Mouse (Mus musculus): ENCODE results near the gene Nfasc. TPM values are rescaled to one million over a fixed set of nuclear protein-coding genes. Genes with fewer than 3 reads are reported as not detected.

Gene Nfasc
- total and polyA plus RNA-seq, 3 experiments = 0.04 TPM; not detected in 2

DNA sequence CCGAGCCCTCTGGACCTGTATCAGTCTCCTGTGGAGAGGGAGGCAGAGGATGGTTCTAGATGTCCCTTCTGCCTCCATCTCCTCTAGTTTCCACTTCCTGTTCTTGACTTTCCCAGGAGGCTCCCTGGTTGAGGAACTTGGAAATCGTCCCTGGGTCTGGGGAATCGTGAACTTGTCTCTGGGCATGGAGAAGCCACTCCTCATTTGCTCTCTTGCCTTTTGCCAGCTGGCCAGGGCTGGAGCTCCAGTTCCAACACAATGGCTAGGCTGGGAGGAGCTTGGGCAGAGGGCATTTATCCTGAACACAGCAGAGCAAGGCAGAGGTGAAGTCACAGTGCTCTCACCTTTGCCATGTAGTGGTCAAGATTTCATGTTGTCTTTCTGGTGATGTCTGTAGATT is 205.2 kb downstream of the Nfasc start:
- Histone ChIP-seq H3K36me3 (replicated peaks in 1 of 2; ENCODE audit: control insufficient read depth in 1 of 2, insufficient read depth in 1 of 2, low read length in 1 of 2) (no peaks in the 10 kb centered on the region), H3K9me3 (replicated peaks; ENCODE audit: low read length) (no peaks in the 10 kb centered on the region), H3K4me1 (ENCODE audit: control insufficient read depth in 1 of 2, insufficient read depth in 2 of 2) (peaks cover 31 to 57% of the 10 kb centered on the region in 2 experiments), H3K4me2 (ENCODE audit: insufficient read depth, low read depth, poor library complexity, severe bottlenecking) (no peak overlapping the region), H3K9ac (ENCODE audit: insufficient read depth, low read depth) (no peak overlapping the region), H3K4me3 (replicated peaks in 1 of 3; ENCODE audit: low read depth in 2 of 3, low read length in 2 of 3, poor library complexity in 1 of 3) (no peak overlapping the region), H3K27me3 (replicated peaks) (peaks cover 63% of the 10 kb centered on the region), H3K27ac (ENCODE audit: insufficient read depth, low read depth) (no peak overlapping the region), H3K79me2 (replicated peaks; ENCODE audit: control insufficient read depth, extremely low read depth, insufficient read depth, poor library complexity, severe bottlenecking) (no peaks in the 10 kb centered on the region)
- TF ChIP-seq HCFC1 (IDR thresholded peaks at IDR 0.05; ENCODE audit: low read depth, low read length) (no peak), SIN3A (IDR thresholded peaks at IDR 0.05; ENCODE audit: low read length) (no peak), ZKSCAN1 (IDR thresholded peaks at IDR 0.05; ENCODE audit: borderline replicate concordance, low read depth, low read length) (no peak), USF1 (IDR thresholded peaks at IDR 0.05; ENCODE audit: low read depth, low read length) (no peak), CHD2 (IDR thresholded peaks at IDR 0.05; ENCODE audit: low read length) (no peak), POLR2A (IDR thresholded peaks at IDR 0.05; ENCODE audit: low read depth, low read length) (no peak), BHLHE40 (IDR thresholded peaks at IDR 0.05; ENCODE audit: low read depth, low read length) (no peak), SMC3 (IDR thresholded peaks at IDR 0.05; ENCODE audit: low read depth, low read length) (no peak), RCOR1 (conservative IDR thresholded peaks at IDR 0.05; ENCODE audit: low read depth, low read length) (no peak), MAX (IDR thresholded peaks at IDR 0.05; ENCODE audit: low read length) (no peak), USF2 (conservative IDR thresholded peaks at IDR 0.05; ENCODE audit: low read depth, low read length) (no peak), TCF12 (IDR thresholded peaks at IDR 0.05; ENCODE audit: low read depth, low read length) (no peak), CTCF (conservative IDR thresholded peaks at IDR 0.05 in 1 of 2, IDR thresholded peaks at IDR 0.05 in 1 of 2; ENCODE audit: low read depth in 2 of 2, low read length in 2 of 2) (no peak), JUN (IDR thresholded peaks at IDR 0.05; ENCODE audit: insufficient read depth, low read depth, low read length) (no peak), PAX5 (IDR thresholded peaks at IDR 0.05; ENCODE audit: low read length) (no peak), ZNF384 (IDR thresholded peaks at IDR 0.05; ENCODE audit: low read depth, low read length) (no peak), E2F4 (IDR thresholded peaks at IDR 0.05; ENCODE audit: insufficient replicate concordance, low read depth, low read length) (no peak)
- in situ Hi-C loops (cut with MboI; ENCODE audit: low pct_ligation_motif_present, low pct_unique_long_range_greater_than_20kb, low sequenced_read_pairs) (no loop called here), dilution Hi-C loops (cut with MboI; ENCODE audit: extremely low pct_ligation_motif_present, extremely low pct_unique_long_range_greater_than_20kb, low sequenced_read_pairs) (no loop called here)
- DNase-seq (ENCODE audit: extremely low read depth) = no peak

DNA sequence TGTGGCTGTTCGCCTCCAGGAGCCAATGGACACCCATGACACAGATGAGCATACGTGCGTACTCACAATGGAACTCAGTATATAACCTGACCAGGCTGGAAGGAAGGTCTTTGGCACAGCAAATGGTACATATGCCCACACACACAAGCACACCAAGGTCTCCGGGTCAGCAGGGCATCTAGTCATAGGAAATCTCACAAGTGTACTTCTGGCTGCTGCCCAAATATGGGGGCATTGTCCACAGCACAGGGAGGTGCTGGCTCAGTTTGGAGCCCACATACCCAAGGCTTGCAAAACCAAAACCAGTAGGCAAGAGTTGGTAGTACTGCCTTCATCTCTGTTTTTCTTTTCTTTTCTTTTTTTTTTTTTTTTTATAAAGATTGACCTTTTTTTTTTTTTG is 206.1 kb downstream of the Nfasc start:
- no peak overlapping the region for H3K4me3 ChIP-seq (replicated peaks in 1 of 3; ENCODE audit: low read depth in 2 of 3, low read length in 2 of 3, poor library complexity in 1 of 3)
- in situ Hi-C loops (cut with MboI; ENCODE audit: low pct_ligation_motif_present, low pct_unique_long_range_greater_than_20kb, low sequenced_read_pairs) (no loop called here), dilution Hi-C loops (cut with MboI; ENCODE audit: extremely low pct_ligation_motif_present, extremely low pct_unique_long_range_greater_than_20kb, low sequenced_read_pairs) (no loop called here)
- DNase-seq (ENCODE audit: extremely low read depth) = no peak
- peaks cover 55% of the 10 kb centered on the region for H3K27me3 ChIP-seq (replicated peaks)
- no peaks in the 10 kb centered on the region for H3K9me3 ChIP-seq (replicated peaks; ENCODE audit: low read length)
- H3K27ac ChIP-seq (ENCODE audit: insufficient read depth, low read depth) = no peak overlapping the region
- H3K9ac ChIP-seq (ENCODE audit: insufficient read depth, low read depth) = no peak overlapping the region
- no peaks in the 10 kb centered on the region for H3K36me3 ChIP-seq (replicated peaks in 1 of 2; ENCODE audit: control insufficient read depth in 1 of 2, insufficient read depth in 1 of 2, low read length in 1 of 2)
- H3K4me2 ChIP-seq (ENCODE audit: insufficient read depth, low read depth, poor library complexity, severe bottlenecking) = no peak overlapping the region
- TF ChIP-seq MAFK (IDR thresholded peaks at IDR 0.05; ENCODE audit: insufficient replicate concordance, low read length) (no peak), USF2 (conservative IDR thresholded peaks at IDR 0.05; ENCODE audit: low read depth, low read length) (no peak), MYC (IDR thresholded peaks at IDR 0.05; ENCODE audit: low read depth, low read length) (no peak), HCFC1 (IDR thresholded peaks at IDR 0.05; ENCODE audit: low read depth, low read length) (no peak), GABPA (IDR thresholded peaks at IDR 0.05; ENCODE audit: insufficient replicate concordance, low read depth, low read length) (no peak), ZMIZ1 (IDR thresholded peaks at IDR 0.05; ENCODE audit: low read depth, low read length) (no peak), TBP (conservative IDR thresholded peaks at IDR 0.05; ENCODE audit: low read depth, low read length) (no peak), PAX5 (IDR thresholded peaks at IDR 0.05; ENCODE audit: low read length) (no peak)
- H3K79me2 ChIP-seq (replicated peaks; ENCODE audit: control insufficient read depth, extremely low read depth, insufficient read depth, poor library complexity, severe bottlenecking) = no peaks in the 10 kb centered on the region
- peaks cover 32 to 57% of the 10 kb centered on the region in 2 experiments for H3K4me1 ChIP-seq (ENCODE audit: control insufficient read depth in 1 of 2, insufficient read depth in 2 of 2)
